Mouse (Mus musculus): Measurements from ENCODE around the gene Gm960.

Gm960 gene

DNA sequence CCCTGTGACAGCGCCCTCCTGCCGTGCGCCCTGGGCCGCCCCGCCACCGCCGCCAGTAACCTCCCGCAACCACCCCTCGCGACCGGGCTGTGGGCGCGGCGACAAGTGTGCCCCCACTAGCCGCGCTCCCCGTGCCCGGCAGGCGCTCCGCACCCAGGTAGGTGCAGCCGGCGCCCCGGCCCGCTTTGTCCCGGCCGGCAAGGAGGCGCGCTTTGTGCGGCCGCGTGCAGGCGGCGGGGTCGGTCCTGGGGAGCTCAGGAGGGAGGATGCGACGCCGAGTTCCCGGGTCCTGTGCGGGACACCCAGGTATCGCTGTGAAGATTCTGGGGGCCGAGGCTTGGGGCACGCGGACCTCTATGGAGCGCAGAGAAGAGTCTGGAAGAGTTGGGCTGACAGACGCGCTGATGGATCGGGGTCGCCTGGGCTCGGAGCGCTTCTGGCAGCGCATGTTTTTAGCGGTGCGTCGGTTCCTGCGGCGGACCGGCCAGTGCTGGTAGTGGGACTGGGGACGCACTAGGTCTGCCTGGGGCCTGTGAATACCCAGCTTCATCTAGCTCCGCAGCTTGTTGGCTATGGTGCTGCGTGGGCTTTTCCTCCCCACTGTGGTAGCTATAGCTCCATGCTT lies 13.8 kb upstream of the Gm960 start:
- WGBS: 2% methylated on average over 60 of the region's 60 CpGs

DNA sequence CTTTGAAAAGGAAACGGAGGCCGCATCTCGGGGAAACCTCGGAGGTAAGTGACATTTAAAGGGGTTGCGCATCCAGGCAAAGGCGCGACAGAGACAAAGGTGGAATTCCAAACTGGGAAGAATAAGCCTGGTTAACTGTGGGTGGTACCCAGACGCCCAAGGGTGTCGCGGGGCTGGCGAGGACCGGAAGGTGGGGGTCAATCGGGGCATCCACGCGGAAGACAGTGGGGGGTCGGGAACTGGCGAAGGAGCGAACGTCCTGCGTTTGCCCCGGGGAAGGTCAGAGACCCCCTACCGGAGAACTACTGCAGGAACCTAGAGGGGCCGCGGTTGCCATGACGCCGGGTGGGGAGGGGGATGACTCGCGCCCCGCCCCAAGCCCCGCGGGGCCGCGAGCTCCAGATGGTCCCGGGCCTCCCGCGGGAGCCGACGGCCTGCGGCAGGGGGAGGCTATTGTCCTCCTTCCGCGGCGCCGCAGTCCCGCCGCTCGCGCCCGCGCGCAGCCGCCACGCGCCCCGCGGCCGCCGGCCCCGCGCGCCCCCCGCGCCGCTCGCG lies 13.2 kb upstream of the Gm960 start:
- under 1% methylated on average over 63 of the region's 65 CpGs for WGBS

- 22% methylated on average over 13 of the region's 13 CpGs for WGBS
Measured at GRCm38 (mm10) chr19:4711098-4711600, 12.7 kb upstream of the Gm960 start, which contains the start of gene Sptbn2. Gene Sptbn2, plus strand, starts transcription at chr19:4711167.

DNA sequence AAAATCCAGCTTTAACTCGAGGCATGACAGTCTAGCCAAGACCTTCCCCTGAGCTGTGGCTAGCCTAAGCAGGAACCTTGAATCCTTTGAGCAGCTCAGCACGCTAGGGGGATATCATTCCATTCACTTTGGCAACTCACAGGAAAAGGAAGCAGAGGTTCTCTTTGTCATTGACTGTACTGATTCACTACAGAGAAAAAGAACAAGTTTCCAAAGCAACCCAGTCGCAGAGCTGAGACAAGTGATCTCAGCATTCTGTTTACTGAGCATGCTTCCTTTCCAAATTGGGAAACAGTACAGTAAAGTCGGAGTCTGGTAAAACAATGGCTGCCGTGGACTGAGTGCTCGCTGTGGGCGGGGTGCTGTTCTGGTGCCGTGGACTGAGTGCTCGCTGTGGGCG lies 10.3 kb upstream of the Gm960 start:
- 39% methylated on average over 10 of the region's 10 CpGs for WGBS

- WGBS: 38% methylated on average over 7 of the region's 7 CpGs
Measured at GRCm38 (mm10) chr19:4701221-4701620, 2.8 kb upstream of the Gm960 start.

- 78% methylated on average over 8 of the region's 8 CpGs for whole genome bisulfite sequencing
Measured at GRCm38 (mm10) chr19:4700656-4701055, 2.2 kb upstream of the Gm960 start.

- WGBS: 63% methylated on average over 5 of the region's 5 CpGs
Measured at GRCm38 (mm10) chr19:4699821-4700220, 1.4 kb upstream of the Gm960 start.

DNA sequence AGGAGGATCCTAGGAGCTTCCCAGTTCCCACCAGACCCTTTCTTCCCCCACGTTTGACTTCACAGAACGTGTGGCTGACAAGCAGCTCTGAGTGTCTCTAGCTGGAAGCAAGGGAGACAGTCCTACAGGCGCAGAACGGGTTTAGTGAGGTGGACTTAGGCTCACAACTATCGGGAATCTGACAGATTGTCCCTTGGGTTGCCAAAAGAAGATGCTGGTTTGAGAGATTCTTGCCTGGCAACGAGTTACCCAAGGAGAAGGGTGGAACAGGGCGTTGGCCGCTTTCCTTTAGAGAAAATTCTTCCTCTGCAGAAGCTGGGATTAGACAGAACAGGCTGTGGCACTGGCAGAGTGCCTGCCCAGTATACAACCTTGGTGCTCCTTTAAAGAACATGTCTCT lies 388 bp upstream of the Gm960 start:
- WGBS: 19% methylated on average over 8 of the region's 8 CpGs

DNA sequence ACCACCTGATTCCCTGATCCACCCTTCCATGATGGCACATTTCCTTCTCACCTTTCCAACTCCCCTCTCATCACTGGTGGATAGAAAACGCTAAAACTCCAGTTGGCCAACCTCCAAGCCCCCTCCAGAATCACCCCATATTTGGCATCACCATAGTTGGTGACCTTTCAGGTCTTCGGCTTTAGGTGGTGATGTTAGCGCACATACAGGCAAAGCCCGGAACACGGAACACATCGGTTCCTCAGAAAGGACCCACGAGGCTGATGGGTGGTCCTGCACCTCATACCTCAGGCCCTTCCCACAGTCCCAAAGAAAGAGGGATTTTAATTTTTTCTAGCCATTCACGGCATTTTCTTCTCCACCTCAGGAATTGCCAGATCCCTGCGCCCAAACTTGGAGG lies 747 bp downstream of the Gm960 start:
- WGBS: 53% methylated on average over 9 of the region's 9 CpGs

GRCm38 (mm10) chr19:4697121-4697520 lies 1.3 kb downstream of the Gm960 start:
- WGBS: 44% methylated on average over 3 of the region's 3 CpGs

DNA sequence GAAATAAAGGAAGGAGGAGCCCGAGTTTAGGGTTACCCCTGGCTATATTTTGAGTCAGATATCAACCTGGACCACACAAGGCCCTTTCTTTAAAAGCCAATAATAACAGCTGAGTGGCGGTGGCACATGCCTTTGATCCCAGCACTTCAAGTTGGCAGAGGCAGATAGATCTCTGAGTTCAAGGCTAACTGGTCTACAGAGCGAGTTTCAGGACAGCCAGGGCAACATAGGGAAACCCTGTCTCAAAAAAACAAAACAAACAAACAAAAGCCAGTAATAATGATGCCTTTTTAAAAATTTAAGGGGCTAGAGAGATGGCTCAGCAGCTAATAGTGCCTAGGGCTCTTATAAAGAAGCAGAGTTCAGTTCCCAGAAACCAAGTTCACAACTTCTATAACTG lies 4.1 kb downstream of the Gm960 start:
- 74% methylated on average over 3 of the region's 3 CpGs for WGBS

- WGBS: 55% methylated on average over 6 of the region's 6 CpGs
Measured at GRCm38 (mm10) chr19:4672401-4672800, 26.1 kb downstream of the Gm960 start.

DNA sequence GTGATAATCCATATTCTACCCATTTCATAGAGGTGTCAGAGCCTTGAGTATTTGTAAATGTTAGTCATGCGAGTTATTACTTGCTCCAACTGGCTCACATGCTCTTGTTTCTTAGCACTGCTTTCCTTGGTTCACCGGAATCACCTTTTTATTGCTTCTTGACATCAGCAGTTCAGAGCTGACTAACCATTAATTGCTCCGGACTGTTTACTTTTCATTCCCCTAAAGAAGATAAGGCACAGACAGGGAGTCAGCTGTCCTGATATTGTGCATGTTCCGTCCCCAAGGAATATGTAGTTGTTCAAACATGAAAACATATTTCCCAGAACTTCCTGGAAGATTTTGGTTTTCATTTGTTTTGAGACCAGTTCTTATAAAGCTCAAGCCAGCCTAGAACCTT lies 27.7 kb downstream of the Gm960 start:
- 89% methylated on average over 4 of the region's 4 CpGs for WGBS

DNA sequence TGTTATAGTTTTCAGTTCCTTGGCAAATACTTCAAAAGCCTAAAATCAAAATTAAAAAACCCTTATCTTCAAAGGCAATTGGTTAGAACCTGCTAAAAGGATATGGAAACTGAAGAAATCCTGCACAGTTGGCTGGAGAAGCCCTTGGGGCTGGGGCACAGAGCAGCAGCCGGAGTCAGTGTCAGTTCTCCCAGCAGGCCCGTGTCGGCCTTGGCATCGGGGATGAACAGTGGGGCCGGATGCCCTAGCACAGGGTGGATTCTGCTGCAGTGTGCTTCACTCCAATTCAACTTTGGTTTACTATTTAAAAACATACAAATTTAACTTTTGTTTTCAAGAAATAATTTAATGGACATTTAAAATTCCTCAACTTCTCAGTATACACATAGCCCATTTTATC lies 40.3 kb downstream of the Gm960 start:
- WGBS: 91% methylated on average over 5 of the region's 5 CpGs

GRCm38 (mm10) chr19:4646917-4647492 lies 51.5 kb downstream of the Gm960 start:
- WGBS: 31% methylated on average over 11 of the region's 11 CpGs

DNA sequence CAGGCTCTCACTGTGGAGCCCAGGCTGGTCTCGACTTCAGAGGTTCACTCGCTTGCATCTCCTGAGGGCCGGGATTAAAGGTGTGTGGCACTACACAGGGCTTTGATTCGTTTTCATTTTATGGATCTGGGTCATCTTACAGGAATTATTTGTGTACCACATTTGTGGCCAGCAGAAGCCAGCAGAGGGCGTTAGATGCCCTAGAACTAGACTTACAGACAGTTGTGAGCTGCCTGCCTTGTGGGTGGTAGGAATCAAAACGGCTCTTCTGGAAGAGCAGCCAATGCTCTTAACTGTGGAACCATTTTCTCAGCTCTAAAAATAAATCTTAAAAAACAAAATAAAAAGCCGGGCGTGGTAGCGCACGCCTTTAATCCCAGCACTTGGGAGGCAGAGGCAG lies 54.2 kb downstream of the Gm960 start:
- 30% methylated on average over 10 of the region's 10 CpGs for WGBS

DNA sequence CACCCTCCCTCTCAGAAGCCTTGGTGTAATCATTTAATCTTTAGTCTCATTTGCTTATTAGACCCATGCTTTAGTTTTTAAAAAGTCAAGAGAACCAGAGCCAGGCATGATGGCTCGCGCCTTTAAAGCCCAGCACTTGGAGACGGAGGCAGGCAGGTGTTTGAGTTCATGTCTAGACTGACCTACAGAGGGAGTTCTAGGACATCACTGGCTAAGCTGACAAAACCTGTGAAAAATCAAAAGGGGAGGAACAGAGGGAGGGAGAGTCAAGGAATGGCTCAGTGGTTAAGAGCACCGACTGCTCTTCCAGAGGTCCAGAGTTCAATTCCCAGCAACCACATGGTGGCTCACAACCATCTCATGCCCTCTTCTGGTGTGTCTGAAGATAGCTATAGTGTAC lies 62.5 kb downstream of the Gm960 start:
- WGBS: 70% methylated on average over 4 of the region's 4 CpGs

GRCm38 (mm10) chr19:4628819-4629218 lies 69.6 kb downstream of the Gm960 start:
- WGBS: 3% methylated on average over 1 of the region's 1 CpGs

DNA sequence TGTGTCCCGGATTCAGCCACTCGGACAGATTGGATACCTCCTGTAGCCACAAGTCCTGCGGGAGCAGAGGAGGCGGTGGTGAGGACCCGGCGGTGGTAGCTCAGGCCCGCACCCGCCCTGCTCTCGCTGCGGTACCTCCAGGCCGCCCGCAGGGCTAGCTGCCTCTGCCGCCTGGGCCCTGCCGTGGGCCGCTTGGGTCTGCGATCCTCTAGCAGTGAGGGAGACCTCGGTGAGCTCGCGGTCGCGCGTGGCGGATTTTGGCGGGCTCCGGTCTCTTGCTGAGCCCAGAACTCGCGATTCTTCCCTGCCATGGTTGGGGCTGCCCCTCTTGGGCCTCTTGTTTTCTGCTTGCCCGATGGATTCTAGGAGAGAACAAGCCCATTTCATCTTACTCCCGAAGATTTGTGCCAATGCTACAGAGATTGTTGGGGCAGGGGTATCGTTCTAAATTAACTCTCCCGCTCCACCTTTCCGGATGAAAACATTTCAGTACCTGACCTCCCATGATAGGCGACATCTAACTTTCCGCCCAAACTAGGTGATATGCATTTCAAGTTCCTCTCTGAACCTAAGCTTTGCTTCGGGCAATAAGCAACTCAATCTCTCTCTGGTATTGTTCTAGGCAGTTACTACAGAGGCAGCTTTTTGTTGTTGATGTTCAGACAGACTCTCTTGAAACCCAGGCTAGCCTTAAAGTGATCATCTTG lies 72.5 kb downstream of the Gm960 start:
- WGBS: under 1% methylated on average over 35 of the region's 35 CpGs

DNA sequence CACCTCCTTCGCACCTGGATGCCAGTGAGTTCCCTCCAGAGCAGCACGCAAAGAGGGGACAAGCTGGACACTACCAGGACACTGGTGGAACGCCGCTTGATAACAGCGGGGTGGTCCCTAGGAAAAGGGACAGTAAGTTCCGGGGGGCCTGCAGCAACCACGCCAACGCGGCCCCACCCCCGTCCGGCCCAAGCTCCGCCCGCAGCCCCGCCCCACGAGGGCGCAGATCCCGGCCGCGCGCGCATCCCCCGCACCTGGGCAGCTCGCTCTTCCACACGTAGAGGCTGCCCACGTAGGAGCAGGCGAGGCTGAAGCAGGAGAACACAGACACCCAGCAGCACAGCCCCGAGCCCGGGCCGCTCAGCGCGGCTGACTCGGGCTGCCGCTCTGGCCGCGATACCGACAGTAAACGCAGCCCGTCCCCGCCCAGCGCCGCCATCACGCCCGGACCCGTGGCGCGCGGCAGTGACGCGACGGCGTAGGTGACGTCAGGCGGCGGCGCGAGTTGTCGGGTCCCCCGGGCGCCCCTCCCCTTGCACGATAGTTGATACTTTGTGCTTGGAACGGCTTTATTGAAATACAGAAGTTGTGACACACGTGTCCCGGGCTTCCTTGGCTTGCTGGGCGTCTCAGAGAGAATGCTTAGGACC lies 73.2 kb downstream of the Gm960 start, which contains the start of gene Rce1:
Gene Rce1 (minus strand): TSS at position 463 of the 650 bp plus-strand sequence.
- under 1% methylated on average over 64 of the region's 64 CpGs for WGBS

DNA sequence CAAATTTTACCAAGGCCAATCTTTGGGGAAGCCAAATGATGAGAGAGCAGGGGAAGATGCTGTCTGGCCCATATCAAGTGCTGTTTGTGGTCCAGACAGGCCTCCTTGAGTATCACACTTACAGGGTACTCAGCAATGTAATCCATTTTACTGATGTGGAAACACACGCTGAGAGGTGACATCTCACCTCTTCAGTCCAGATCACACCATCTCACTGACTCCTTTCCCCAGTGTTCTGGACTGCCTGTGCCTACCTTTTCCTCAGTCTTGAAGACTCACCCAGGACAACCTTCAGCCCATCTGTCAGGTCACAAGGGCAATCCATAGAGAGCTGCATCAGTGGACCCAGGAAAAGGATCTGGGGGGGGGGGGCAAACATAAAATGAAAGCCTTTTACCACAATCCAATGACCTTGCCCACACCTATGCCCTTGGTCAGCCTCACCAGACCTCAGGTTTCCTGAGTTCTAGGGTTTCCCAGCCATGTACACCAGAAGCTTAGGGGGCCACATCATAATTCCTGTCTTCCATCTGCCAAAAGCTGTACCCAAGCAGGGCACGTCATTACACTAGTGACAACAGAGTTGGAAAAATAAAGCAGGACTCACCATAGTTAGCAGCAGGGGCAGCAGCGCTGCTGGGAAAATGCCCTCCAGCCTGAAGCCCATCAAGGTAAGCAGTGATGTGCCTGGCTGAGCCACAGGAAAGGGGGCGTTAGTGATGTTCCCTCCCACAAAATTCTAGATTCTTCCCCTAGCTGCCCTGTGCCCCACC lies 73.9 kb downstream of the Gm960 start:
- 23% methylated on average over 4 of the region's 4 CpGs for WGBS
